Mouse (Mus musculus) 3T3-L1 (cell line): Measurements from ENCODE around the gene Olfr948.

Source experiments
- DNase-seq: peaks from one replicate; pipeline ENCODE4 v3.0.0-alpha.2; 2015; ENCODE audit warnings: low read depth, low spot score

Olfr948 gene

DNA sequence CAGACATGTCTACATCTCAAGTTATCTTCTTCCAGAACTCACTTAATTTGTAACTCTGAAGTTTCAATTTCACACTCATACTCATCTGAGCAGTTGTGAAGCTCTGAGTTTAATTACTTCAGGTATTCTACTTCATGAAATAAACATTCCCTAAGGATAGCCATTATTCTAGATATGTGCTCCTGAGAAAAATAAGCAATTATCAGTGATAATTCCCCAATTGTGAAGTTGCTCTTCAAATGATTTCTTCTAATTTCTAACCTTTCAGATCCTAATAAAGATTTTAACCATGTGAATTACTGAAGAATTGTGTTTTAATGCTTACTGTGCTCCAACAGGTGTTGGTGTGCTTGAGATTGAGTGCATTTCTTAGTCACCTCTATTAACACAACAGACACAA lies at the start of gene Olfr948:
Gene Olfr948 (minus strand): TSS at position 101 of the 400 bp plus-strand sequence.
- no peak for DNase-seq

DNA sequence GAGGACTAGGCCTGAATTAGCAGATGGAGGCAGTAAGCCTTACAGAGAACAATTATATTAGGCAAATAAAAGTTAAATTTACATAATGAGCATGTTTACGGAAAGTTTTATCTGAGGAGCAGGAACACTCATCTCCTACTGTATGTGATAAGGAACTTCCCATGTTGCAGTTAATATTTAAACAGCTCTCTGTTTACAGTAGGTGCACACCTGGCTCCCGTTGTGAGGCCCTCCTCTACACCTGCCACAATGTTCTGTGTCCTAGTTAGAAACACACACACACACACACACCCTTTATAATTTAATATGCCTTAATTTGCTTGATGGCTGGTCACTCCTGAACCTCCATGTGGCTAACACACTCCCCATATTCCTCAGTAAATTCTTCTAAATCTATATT lies 38.7 kb downstream of the Olfr948 start:
- no peak for DNase-seq

DNA sequence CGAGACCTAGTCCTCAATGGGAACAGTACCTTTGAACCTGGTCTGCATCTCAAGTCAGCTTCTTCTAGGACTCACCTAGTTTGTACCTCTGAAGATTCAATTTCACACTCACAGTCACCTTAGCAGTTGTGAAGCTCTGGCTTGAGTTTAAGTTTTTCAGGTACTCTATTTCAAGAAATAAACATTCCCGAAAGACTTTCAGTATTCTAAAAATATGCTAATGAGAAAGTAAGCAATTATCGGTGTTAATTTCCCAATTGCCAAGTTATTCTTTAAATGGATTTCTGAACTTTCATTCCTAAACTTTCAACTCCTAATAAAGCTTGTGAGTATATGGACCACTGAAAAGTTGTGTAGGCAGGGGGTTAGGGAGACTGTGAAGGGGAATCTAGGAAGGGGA lies 49.1 kb downstream of the Olfr948 start, which contains the start of gene Olfr945:
Gene Olfr945 (minus strand): TSS at position 101 of the 400 bp plus-strand sequence.
- DNase-seq, result no peak
